Comparison of ENCODE assay signal across 7 mouse cellular contexts in the genomic region with DNA sequence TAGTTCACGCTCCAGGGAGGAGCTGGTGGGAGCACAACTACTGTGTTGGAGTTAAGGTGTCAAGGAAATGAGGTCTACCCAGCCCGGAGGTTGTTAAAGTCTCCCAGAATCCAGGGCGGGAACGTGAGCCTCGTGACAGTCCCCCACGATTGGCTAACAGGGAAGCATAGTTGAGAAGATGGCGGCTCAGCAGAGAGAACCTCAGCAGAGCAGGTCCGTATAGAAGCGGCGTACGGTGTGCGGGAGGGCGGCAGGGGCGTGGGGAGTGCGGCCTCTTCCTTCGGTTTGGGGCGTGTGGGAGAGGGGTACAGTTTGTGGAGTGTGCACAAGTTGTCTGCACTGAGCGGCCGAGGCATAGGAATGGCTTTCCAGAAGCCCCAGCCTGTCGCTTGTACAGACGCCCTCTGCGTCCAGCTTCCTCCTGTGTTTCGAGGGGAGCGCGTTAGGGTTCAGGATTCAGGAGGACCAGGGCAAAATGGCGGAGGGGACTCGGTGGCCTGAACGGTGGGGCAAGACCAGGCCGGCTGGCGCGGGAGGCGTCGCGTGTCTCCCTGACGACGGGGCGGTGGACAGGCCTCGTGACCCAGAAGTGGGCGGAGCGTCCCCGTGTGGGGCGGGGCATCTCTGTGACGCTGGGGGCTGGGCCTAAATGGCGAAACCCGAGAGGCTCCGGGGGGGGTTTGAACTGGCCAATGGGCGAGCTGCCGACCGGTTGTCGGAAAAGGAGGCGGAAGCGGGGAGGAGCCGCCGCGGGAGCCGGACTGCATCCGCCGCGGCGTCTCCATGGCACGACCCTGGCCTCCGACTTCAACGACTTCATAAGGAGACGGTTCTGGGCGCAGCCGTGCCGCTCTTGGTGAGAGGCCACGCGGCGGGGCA. TPM values are rescaled to one million over a fixed set of nuclear protein-coding genes. Genes with fewer than 3 reads are reported as not detected.
DNase-seq lines count a peak whose midpoint lies in the region; ATAC-seq lines count a peak whose summit lies in the region.

Odf2 (plus strand) TSS at position 156 of the 879 bp plus-strand sequence.

- H3K4me2 ChIP-seq in embryonic facial prominence, embryonic 12.5 days (replicated peaks) = peak within 1 kb of the TSS; percentile 92
- peak within 1 kb of the TSS; percentile 98 for H3K4me2 ChIP-seq in limb, embryonic 11.5 days (ENCODE audit: low read depth, severe bottlenecking)
- peak within 1 kb of the TSS; percentile 92 for H3K4me2 ChIP-seq in midbrain, embryonic 14.5 days (ENCODE audit: low read length)

- peak within 1 kb of the TSS; percentile 86 for H3K27ac ChIP-seq in embryonic facial prominence, embryonic 12.5 days
- peak within 1 kb of the TSS; percentile 74 for H3K27ac ChIP-seq in limb, embryonic 11.5 days (replicated peaks; ENCODE audit: low read depth, low read length)
- H3K27ac ChIP-seq in midbrain, embryonic 14.5 days (replicated peaks; ENCODE audit: low read depth, low read length) = peak within 1 kb of the TSS; percentile 81

- no peaks in the 10 kb centered on the region for H3K27me3 ChIP-seq in embryonic facial prominence, embryonic 12.5 days
- no peaks in the 10 kb centered on the region for H3K27me3 ChIP-seq in limb, embryonic 11.5 days (ENCODE audit: control insufficient read depth, insufficient read depth, low read length)
- no peaks in the 10 kb centered on the region for H3K27me3 ChIP-seq in midbrain, embryonic 14.5 days (ENCODE audit: control insufficient read depth, insufficient read depth, low read length)

- no peaks in the 10 kb centered on the region for H3K9me3 ChIP-seq in embryonic facial prominence, embryonic 12.5 days
- no peaks in the 10 kb centered on the region for H3K9me3 ChIP-seq in limb, embryonic 11.5 days (ENCODE audit: control insufficient read depth, low read length)
- H3K9me3 ChIP-seq in midbrain, embryonic 14.5 days (ENCODE audit: control insufficient read depth, low read length) = no peaks in the 10 kb centered on the region

- H3K9ac ChIP-seq in embryonic facial prominence, embryonic 12.5 days = peak within 1 kb of the TSS; percentile 91
- H3K9ac ChIP-seq in limb, embryonic 11.5 days (ENCODE audit: low read length) = peak within 1 kb of the TSS; percentile 81
- peak within 1 kb of the TSS; percentile 93 for H3K9ac ChIP-seq in midbrain, embryonic 14.5 days (replicated peaks; ENCODE audit: low read length)

- peaks cover 23% of the 10 kb centered on the region for H3K36me3 ChIP-seq in embryonic facial prominence, embryonic 12.5 days
- H3K36me3 ChIP-seq in limb, embryonic 11.5 days (ENCODE audit: control insufficient read depth, insufficient read depth, low read length) = peaks cover 16% of the 10 kb centered on the region
- H3K36me3 ChIP-seq in midbrain, embryonic 14.5 days (ENCODE audit: control insufficient read depth, insufficient read depth, low read length) = peaks cover 25% of the 10 kb centered on the region

- peak; percentile 82 for ATAC-seq in embryonic facial prominence, embryonic 12.5 days (ENCODE audit: insufficient number of reproducible peaks, insufficient read depth, low FRiP score, low TSS enrichment)
- peak; percentile 91 for ATAC-seq in limb, embryonic 11.5 days (ENCODE audit: insufficient number of reproducible peaks, low FRiP score, low TSS enrichment, low read depth)
- ATAC-seq in midbrain, embryonic 14.5 days (ENCODE audit: low FRiP score, low TSS enrichment) = peak; percentile 92

- under 1% methylated on average over 70 of the region's 70 CpGs for WGBS in embryonic facial prominence, embryonic 12.5 days
- WGBS in limb, embryonic 11.5 days = 1% methylated on average over 69 of the region's 70 CpGs
- WGBS in midbrain, embryonic 14.5 days = 2% methylated on average over 70 of the region's 70 CpGs

- H3K4me1 ChIP-seq in embryonic facial prominence, embryonic 12.5 days = peaks cover 15% of the 10 kb centered on the region
- H3K4me1 ChIP-seq in limb, embryonic 11.5 days (ENCODE audit: control insufficient read depth, insufficient read depth, low read length) = peaks cover 11% of the 10 kb centered on the region
- H3K4me1 ChIP-seq in midbrain, embryonic 14.5 days (ENCODE audit: control insufficient read depth, insufficient read depth, low read length) = peaks cover 15% of the 10 kb centered on the region

- peak; percentile 100 for DNase-seq in adrenal gland, postnatal 25 days
- peak; percentile 100 for DNase-seq in heart, adult 11 months
- DNase-seq in kidney, adult 18-20 months = peak; percentile 100
- peak; percentile 100 for DNase-seq in limb, embryonic 11.5 days (ENCODE audit: low spot score)
- DNase-seq in midbrain, embryonic 14.5 days = peak; percentile 100
- DNase-seq in spleen, adult 18-20 months = peak; percentile 100

- peak within 1 kb of the TSS; percentile 97 for H3K4me3 ChIP-seq in embryonic facial prominence, embryonic 12.5 days
- H3K4me3 ChIP-seq in limb, embryonic 11.5 days (ENCODE audit: low read depth, low read length) = peak within 1 kb of the TSS; percentile 86
- H3K4me3 ChIP-seq in midbrain, embryonic 14.5 days (replicated peaks; ENCODE audit: low read depth, low read length) = peak within 1 kb of the TSS; percentile 99

RNA-seq across cellular contexts. Expression of gene Odf2, which starts in this region (rescaled TPM):
- total RNA-seq in adrenal gland, postnatal 25 days (2021) = 51.0 and 66.3 TPM in 2 replicates
- polyA plus RNA-seq in embryonic facial prominence, embryonic 12.5 days (2016; fragmentation: Nextera tagmentation; extraction: Ambion mirVana) = 88.2 and 89.2 TPM in 2 replicates
- 80.5 and 91.8 TPM in 2 replicates for polyA plus RNA-seq in limb, embryonic 11.5 days (2014; fragmentation: Nextera tagmentation; extraction: Ambion mirVana)
- 47.1 and 60.3 TPM in 2 replicates for polyA plus RNA-seq in midbrain, embryonic 14.5 days (2014; fragmentation: Nextera tagmentation; extraction: Ambion mirVana)

Comparison
In these comparisons a context has a peak if more than half of its experiments do, and no peak if none do; other contexts are left out.
1. Peak in every context shown above with its lines: DNase-seq, ATAC-seq, H3K4me3 ChIP-seq and H3K27ac ChIP-seq.